Mouse (Mus musculus): ENCODE data around the gene Plekhg5.

DNA sequence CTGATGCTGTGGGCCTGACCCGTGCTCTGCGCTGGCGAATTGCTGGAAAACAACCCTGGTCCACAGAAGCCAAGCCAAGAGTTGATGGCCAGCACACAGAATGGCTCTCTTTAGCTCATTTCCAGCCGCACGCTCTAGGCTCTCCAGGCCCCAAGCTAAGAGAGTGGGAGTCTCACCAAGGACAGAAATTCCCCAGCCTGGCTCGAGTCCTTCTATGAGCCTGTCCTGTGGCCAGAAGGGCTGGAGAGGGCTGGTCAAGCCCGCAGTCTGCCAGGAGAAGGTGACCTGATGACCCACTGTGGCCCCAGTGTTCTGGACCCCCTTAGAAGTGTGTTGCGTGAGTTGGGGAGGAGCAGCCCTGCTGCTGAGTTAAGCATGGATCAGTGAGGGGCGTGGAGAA lies 4.9 kb downstream of the Plekhg5 start:
- TF ChIP-seq FLI1 (IDR thresholded peaks at IDR 0.05; ENCODE audit: low read length) (no peak), GATA1 (IDR thresholded peaks at IDR 0.05; ENCODE audit: borderline replicate concordance, low read length) (no peak)
